Mouse (Mus musculus) G1E-ER4 (cell line): ENCODE measurements around the gene Phex. TPM values are rescaled to one million over a fixed set of nuclear protein-coding genes. Genes with fewer than 3 reads are reported as not detected.

Experiments used
- GATA1 ChIP-seq: IDR thresholded peaks from one replicate; pipeline ENCODE4 v1.8.0; 2012; ENCODE audit warnings: low read length, inconsistent platforms
- polyA plus RNA-seq: library from polyadenylated mRNA; stranded (reverse); fragments of >175 nt; gene quantifications from 2 replicates; pipeline ENCODE4 v1.2.3, GENCODE M21; 2012

The Phex gene
- polyA plus RNA-seq, 1 experiment: 0.02 TPM

- TF ChIP-seq GATA1: no peak
These were observed 212.4 kb downstream of the Phex start for GRCm38 (mm10) chrX:157202736-157203135.

- TF ChIP-seq GATA1: no peak
These were observed 230.9 kb downstream of the Phex start for GRCm38 (mm10) chrX:157184167-157184566.

GRCm38 (mm10) chrX:157180845-157181244, 234.3 kb downstream of the Phex start:
- no peak for TF ChIP-seq GATA1

GRCm38 (mm10) chrX:157164142-157164541, 251.0 kb downstream of the Phex start:
- TF ChIP-seq GATA1: no peak

GRCm38 (mm10) chrX:157163394-157163793, 251.7 kb downstream of the Phex start:
- TF ChIP-seq GATA1: no peak

- no peak for TF ChIP-seq GATA1
These were observed 270.4 kb downstream of the Phex start for GRCm38 (mm10) chrX:157144675-157145074.

- no peak for TF ChIP-seq GATA1
These were observed 275.5 kb downstream of the Phex start for GRCm38 (mm10) chrX:157139601-157140000.

Other genes starting within 250 kb of the Phex start
- 35.7 and 39.6 TPM in 2 replicates for gene Sms, start 77.0 kb upstream of the Phex start, polyA plus RNA-seq
- gene Yy2, start 153.7 kb upstream of the Phex start, polyA plus RNA-seq: 0.08 TPM in 1 of 2 replicates, not detected in the other
- 6.5 and 11.6 TPM in 2 replicates for gene Mbtps2, start 183.4 kb upstream of the Phex start, polyA plus RNA-seq